ENCODE assay signal across 9 mouse cellular contexts in genomic region chr10:68212061-68212915, GRCm38 (mm10).
DNase-seq lines count a peak whose midpoint lies in the region; ATAC-seq and TF ChIP-seq lines count a peak whose summit lies in the region.
"Had no signal": no experiment of that assay in that cellular context is flagged by ENCODE, and none has a peak within 500 bp of the region (broad histone marks: within the 10 kb centered on the region; RNA-seq: fewer than 3 reads in every experiment).

No protein-coding gene starts in this region.

- H3K4me1 ChIP-seq in lung, embryonic 15.5 days: peaks cover 31% of the 10 kb centered on the region
- H3K4me1 ChIP-seq in lung, adult 2 months (ENCODE audit: control insufficient read depth, insufficient read depth, low read length): peaks cover 4% of the 10 kb centered on the region
- peaks cover 23% of the 10 kb centered on the region for H3K4me1 ChIP-seq in kidney, adult 2 months (ENCODE audit: control insufficient read depth, insufficient read depth, low read length)

- ATAC-seq in lung, embryonic 15.5 days (ENCODE audit: borderline replicate concordance, extremely low read depth, low FRiP score, low TSS enrichment): peak; percentile 71; the same call in 1 of the 2 replicates
- ATAC-seq in CD4-positive, CD25-positive, alpha-beta regulatory T cell, adult 4 months: no peak

- H3K27me3 ChIP-seq in lung, embryonic 15.5 days: no peaks in the 10 kb centered on the region
- H3K27me3 ChIP-seq in kidney, adult 2 months (replicated peaks; ENCODE audit: control insufficient read depth, insufficient read depth, low read length): no peaks in the 10 kb centered on the region

- no peak overlapping the region for H3K9ac ChIP-seq in lung, embryonic 15.5 days

- H3K36me3 ChIP-seq in lung, embryonic 15.5 days: peaks cover 17% of the 10 kb centered on the region
- H3K36me3 ChIP-seq in kidney, adult 2 months (ENCODE audit: control insufficient read depth, insufficient read depth, low read length): no peaks in the 10 kb centered on the region; the same call in 1 of the 2 replicates

- no peak overlapping the region for H3K4me3 ChIP-seq in lung, embryonic 15.5 days
- no peak overlapping the region for H3K4me3 ChIP-seq in lung, adult 2 months (replicated peaks; ENCODE audit: extremely low read depth, low read depth, low read length)
- no peak overlapping the region for H3K4me3 ChIP-seq in kidney, adult 2 months (ENCODE audit: insufficient read depth, low read depth, low read length)

- H3K4me2 ChIP-seq in lung, embryonic 15.5 days: 0 out of 2 replicates have a peak overlapping the region, but pooled peaks have one; percentile 10

- TF ChIP-seq POLR2A in lung, adult 2 months (IDR thresholded peaks at IDR 0.05; ENCODE audit: borderline replicate concordance, extremely low read depth, low read depth, low read length): no peak
- no peak for TF ChIP-seq POLR2A in kidney, adult 2 months (IDR thresholded peaks at IDR 0.05; ENCODE audit: low read depth, low read length)

- no peak for DNase-seq in lung, adult 2 months
- peak; percentile 23 for DNase-seq in embryo, embryonic 10.5 days (ENCODE audit: low spot score)
- DNase-seq in kidney, adult 2 months: peak; percentile 81
- DNase-seq in lung, postnatal 36 days: peak; percentile 36
- no peak for DNase-seq in layer of hippocampus, adult 8-10 months (ENCODE audit: low spot score in 2 of 2)
- no peak for DNase-seq in thymus, postnatal 25 days

- H3K9me3 ChIP-seq in lung, embryonic 15.5 days: peaks cover 4% of the 10 kb centered on the region; the same call in 1 of the 2 replicates

- H3K27ac ChIP-seq in lung, embryonic 15.5 days: peak overlapping the region; percentile 61
- peak overlapping the region; percentile 95 for H3K27ac ChIP-seq in kidney, adult 2 months (ENCODE audit: insufficient read depth, low read depth, low read length)
- H3K27ac ChIP-seq: macrophage had no signal

- 26% methylated on average over 10 of the region's 10 CpGs for WGBS in lung, embryonic 15.5 days
- WGBS in lung, adult 2 months: 37% methylated on average over 10 of the region's 10 CpGs
- WGBS in kidney, adult 2 months: 37% methylated on average over 10 of the region's 10 CpGs

- TF ChIP-seq CTCF in lung, adult 2 months (IDR thresholded peaks at IDR 0.05; ENCODE audit: insufficient read depth, low read length): no peak
- TF ChIP-seq CTCF in kidney, adult 2 months (conservative IDR thresholded peaks at IDR 0.05; ENCODE audit: insufficient read depth, insufficient read length, low read depth, low read length): no peak

Comparison
In these comparisons a context has a peak if more than half of its experiments do, and no peak if none do; other contexts are left out.
1. DNase-seq: peak in embryo, embryonic 10.5 days (single experiment), kidney, adult 2 months (single experiment) and lung, postnatal 36 days (single experiment); none in lung, adult 2 months (single experiment), layer of hippocampus, adult 8-10 months (0 of 2) and thymus, postnatal 25 days (single experiment).